Mouse (Mus musculus): ENCODE data around the gene Tet2.

Tet2 gene

GRCm38 (mm10) chr3:133436279-133436860 lies 108.6 kb downstream of the Tet2 start:
- DNase-seq (ENCODE audit: low spot score) = peak; percentile 1

DNA sequence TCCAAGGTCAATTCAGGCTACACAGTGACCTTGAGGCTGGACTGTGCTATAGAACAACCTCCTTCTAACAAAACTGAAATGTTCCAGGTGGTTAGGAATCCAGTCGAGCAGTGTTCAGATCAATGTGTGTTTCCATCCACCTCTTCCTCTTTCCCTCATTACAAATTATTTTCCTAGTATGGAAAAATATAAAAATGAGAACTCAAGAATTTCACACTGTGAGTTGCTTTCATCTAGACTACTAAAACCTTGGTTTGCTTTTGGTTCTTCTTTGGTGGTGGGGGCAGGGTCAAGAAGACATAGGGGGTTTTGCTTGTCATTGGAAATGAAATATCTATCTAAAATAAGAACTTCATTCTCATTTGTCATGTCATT lies 109.2 kb downstream of the Tet2 start:
- no peak for DNase-seq (ENCODE audit: low spot score)

- DNase-seq (ENCODE audit: low spot score) = no peak
Observed at GRCm38 (mm10) chr3:133435141-133435773, 109.7 kb downstream of the Tet2 start.

DNA sequence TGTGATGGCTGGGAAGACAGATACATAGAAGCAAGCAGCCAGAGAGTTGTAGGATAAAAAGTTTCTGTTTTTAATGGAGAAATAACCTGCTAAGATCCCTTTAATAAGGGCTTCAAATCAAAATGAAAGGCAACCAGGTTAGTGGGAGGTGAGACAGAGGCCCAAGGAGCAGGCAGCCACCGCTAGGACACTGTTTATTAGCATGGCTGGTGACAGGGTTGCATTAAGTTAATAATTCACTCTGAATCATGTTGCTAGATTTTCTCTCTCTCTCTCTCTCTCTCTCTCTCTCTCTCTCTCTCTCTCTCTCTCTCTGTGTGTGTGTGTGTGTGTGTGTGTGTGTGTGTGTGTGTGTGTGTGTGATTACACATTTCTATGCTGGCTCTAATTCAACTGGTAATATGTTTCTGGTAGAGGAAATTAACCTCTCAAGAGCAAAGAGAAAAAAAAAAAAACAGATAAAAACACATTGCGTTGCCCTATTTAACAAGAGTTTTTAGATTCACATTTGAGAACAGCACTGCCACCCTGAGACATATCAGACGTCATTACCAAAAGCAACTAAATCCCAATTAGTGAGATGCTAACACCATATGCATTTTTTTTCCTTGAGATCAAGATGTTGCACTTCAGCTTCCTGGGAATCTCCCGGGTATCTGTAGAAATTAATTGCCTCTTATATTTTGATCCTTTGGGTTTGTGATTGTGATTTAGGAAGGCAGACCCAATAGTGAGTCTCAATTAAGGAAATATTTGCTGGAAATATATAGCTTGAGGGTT lies 115.4 kb downstream of the Tet2 start:
- no peak for DNase-seq (ENCODE audit: low spot score)

DNA sequence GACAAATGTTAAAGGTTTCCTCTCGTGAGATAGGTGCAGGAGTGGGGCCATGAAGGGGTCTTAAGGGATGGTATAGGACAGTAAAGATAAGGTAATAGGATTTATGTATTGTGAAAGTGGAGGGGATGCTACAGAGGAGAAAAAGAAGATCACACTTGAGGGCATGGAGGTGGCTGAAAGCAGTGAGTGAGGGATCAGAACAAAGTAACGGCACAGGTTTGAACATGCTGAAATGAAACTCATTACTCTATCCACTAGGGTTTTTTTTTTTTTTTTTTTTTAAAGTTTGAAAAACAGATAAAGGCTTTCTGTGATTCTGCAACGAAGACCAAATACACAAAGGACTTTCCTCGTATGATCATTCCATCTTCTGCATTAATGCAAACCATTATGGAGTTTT lies 116.9 kb downstream of the Tet2 start:
- DNase-seq (ENCODE audit: low spot score) = no peak

DNA sequence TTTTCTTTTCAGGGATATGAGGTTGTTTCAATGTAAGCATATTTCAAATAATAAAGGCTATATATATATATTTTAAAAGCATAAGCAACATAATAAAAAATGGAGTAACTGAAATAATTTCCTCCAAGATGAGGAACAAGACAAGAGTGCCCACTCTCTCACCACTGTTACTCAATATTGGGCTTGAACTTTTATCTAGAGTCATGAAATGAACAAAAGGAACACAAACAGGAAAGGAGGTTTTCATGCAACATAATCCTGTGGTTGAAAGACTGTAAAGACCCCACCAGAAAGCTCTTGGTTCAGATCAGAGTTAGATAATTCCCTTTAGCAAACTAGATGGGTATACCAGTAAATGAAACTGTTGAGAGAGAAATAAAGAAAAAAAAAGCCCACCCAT lies 121.9 kb downstream of the Tet2 start:
- no peak for DNase-seq (ENCODE audit: low spot score)

DNA sequence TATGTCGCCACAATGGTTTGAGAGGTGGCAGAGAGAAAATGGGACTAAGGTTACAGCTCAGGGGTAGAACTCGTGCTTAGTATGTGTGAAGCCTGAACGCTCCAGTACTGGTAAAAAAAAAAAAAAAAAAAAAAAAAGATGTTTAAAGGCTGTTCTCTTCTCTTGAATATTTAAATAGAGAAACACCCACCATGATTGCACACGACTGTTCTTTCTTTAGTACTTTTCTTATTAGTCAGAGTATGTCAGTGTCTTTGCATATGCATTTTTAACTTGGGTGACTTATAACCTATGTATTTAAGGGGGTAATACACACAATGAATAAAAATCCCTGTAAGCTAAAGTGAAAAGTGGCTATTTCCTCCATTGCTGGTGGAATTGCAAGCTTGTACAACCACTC lies 130.2 kb downstream of the Tet2 start:
- no peak for DNase-seq (ENCODE audit: low spot score)

All from lung, postnatal 25 days (tissue).